Mouse (Mus musculus) ES-E14 (cell line): Measurements from ENCODE around the gene Grap.

Source experiments
- MAFK ChIP-seq: IDR thresholded peaks from 2 replicates; pipeline ENCODE4 v1.6.1; 2014; ENCODE audit warnings: mild to moderate bottlenecking, low read depth, low read length, inconsistent platforms; ENCODE audit not compliant: insufficient read depth
- ZNF384 ChIP-seq: IDR thresholded peaks from 2 replicates; pipeline ENCODE4 v1.6.1; 2012; ENCODE audit warnings: low read depth, low read length, inconsistent platforms

- TF ChIP-seq MAFK (no peak), ZNF384 (no peak)
These were observed 24.6 kb downstream of the Grap start for GRCm38 (mm10) chr11:61677709-61678108.
